Mouse (Mus musculus) ovary, postnatal 10 days (tissue): Measurements from ENCODE around the gene Spin2g.
"Not testable (repeated sequence)": the region's sequence is repeated elsewhere in the genome, so short reads cannot be mapped to it uniquely, and the experiment has no call there.

Source experiments
- DNase-seq: peaks from one replicate; pipeline ENCODE4 v3.0.0; 2022; ENCODE audit warnings: low spot score

Spin2g gene

GRCm38 (mm10) chrX:34238633-34239032, at the start of gene Spin2g:
Gene Spin2g, minus strand, starts transcription at chrX:34238733.
- DNase-seq, result not testable (repeated sequence)
